Mouse (Mus musculus) heart, embryonic 13.5 days (tissue): Measurements from ENCODE around the gene H2afy. TPM values are rescaled to one million over a fixed set of nuclear protein-coding genes. Genes with fewer than 3 reads are reported as not detected.

Experiments used
- ATAC-seq: fragments of 200-750 bp; cut with Nextera tagmentation; 2 replicates; pipeline ENCODE4 v1.8.0; 2017; ENCODE audit warnings: moderate TSS enrichment; ENCODE audit not compliant: insufficient number of reproducible peaks, low FRiP score, low TSS enrichment; ENCODE audit errors: extremely low read depth
- H3K27ac ChIP-seq: fragments of 300-500 bp; sonication (generic); replicated peaks from 2 replicates; pipeline ENCODE4 v1.5.1; 2015; ENCODE audit warnings: moderate library complexity, mild to moderate bottlenecking, inconsistent platforms
- H3K27me3 ChIP-seq: fragments of 300-500 bp; sonication (generic); replicated peaks from 2 replicates; pipeline ENCODE4 v1.6.1; 2015; ENCODE audit warnings: mild to moderate bottlenecking, inconsistent platforms
- H3K36me3 ChIP-seq: fragments of 300-500 bp; sonication (generic); 2 replicates; pipeline ENCODE4 v1.6.1; 2015; ENCODE audit warnings: mild to moderate bottlenecking, inconsistent platforms
- H3K4me1 ChIP-seq: fragments of 300-500 bp; sonication (generic); 2 replicates; pipeline ENCODE4 v1.6.1; 2015; ENCODE audit warnings: inconsistent platforms
- H3K4me2 ChIP-seq: fragments of 300-500 bp; sonication (generic); 2 replicates; pipeline ENCODE4 v1.6.1; 2015; ENCODE audit warnings: inconsistent platforms, mild to moderate bottlenecking, moderate library complexity
- H3K4me3 ChIP-seq: fragments of 300-500 bp; sonication (generic); 2 replicates; pipeline ENCODE4 v1.5.1; 2015; ENCODE audit warnings: moderate library complexity, mild to moderate bottlenecking, inconsistent platforms
- H3K9ac ChIP-seq: fragments of 300-500 bp; sonication (generic); 2 replicates; pipeline ENCODE4 v1.6.1; 2015; ENCODE audit warnings: inconsistent platforms, mild to moderate bottlenecking, moderate library complexity
- H3K9me3 ChIP-seq: fragments of 300-500 bp; sonication (generic); 2 replicates; pipeline ENCODE4 v1.6.1; 2016; ENCODE audit warnings: inconsistent platforms
- WGBS: fragments of 180-500 bp; shearing (Covaris S2); methylation state at CpG from one replicate; pipeline ENCODE4 v1.1.7; 2015; ENCODE audit warnings: mixed read lengths; 5-methylcytosine and 5-hydroxymethylcytosine counted together
- polyA plus RNA-seq: library from polyadenylated mRNA; unstranded; fragments of >200 nt; fragmentation: Nextera tagmentation; extraction: Ambion mirVana; gene quantifications from 2 replicates; pipeline ENCODE4 v1.2.1, GENCODE M21; 2015

Gene H2afy
- polyA plus RNA-seq, 1 experiment from 2014 or later = 124 TPM

GRCm38 (mm10) chr13:56144021-56144420 lies 7.9 kb upstream of the H2afy start:
- Histone ChIP-seq H3K27ac (no peak overlapping the region), H3K4me2 (no peak overlapping the region), H3K4me3 (no peak overlapping the region), H3K9ac (no peak overlapping the region), H3K4me1 (peaks cover 6% of the 10 kb centered on the region; the same call in 1 of the 2 replicates), H3K9me3 (no peaks in the 10 kb centered on the region), H3K36me3 (no peaks in the 10 kb centered on the region), H3K27me3 (no peaks in the 10 kb centered on the region)
- no peak for ATAC-seq
- WGBS = 42% methylated on average over 2 of the region's 2 CpGs

GRCm38 (mm10) chr13:56143151-56143513 lies 7.0 kb upstream of the H2afy start:
- no peak overlapping the region for H3K4me2 ChIP-seq
- H3K9ac ChIP-seq = no peak overlapping the region
- WGBS = 31% methylated on average over 7 of the region's 7 CpGs
- no peak overlapping the region for H3K27ac ChIP-seq
- no peaks in the 10 kb centered on the region for H3K36me3 ChIP-seq
- H3K9me3 ChIP-seq = no peaks in the 10 kb centered on the region
- H3K4me3 ChIP-seq = no peak overlapping the region
- no peak for ATAC-seq
- H3K27me3 ChIP-seq = no peaks in the 10 kb centered on the region; the same call in 1 of the 2 replicates
- peaks cover 6% of the 10 kb centered on the region; the same call in 1 of the 2 replicates for H3K4me1 ChIP-seq

GRCm38 (mm10) chr13:56142382-56143150 lies 6.4 kb upstream of the H2afy start:
- no peak for ATAC-seq
- H3K9me3 ChIP-seq = no peaks in the 10 kb centered on the region
- 32% methylated on average over 11 of the region's 11 CpGs for WGBS
- no peak overlapping the region for H3K4me2 ChIP-seq
- no peak overlapping the region for H3K9ac ChIP-seq
- H3K36me3 ChIP-seq = no peaks in the 10 kb centered on the region
- peaks cover 6% of the 10 kb centered on the region; the same call in 1 of the 2 replicates for H3K4me1 ChIP-seq
- no peak overlapping the region for H3K4me3 ChIP-seq
- no peaks in the 10 kb centered on the region; the same call in 1 of the 2 replicates for H3K27me3 ChIP-seq
- no peak overlapping the region for H3K27ac ChIP-seq

GRCm38 (mm10) chr13:56139167-56139751 lies 3.1 kb upstream of the H2afy start:
- 48% methylated on average over 6 of the region's 6 CpGs for WGBS
- Histone ChIP-seq H3K9ac (no peak overlapping the region), H3K4me1 (peaks cover 15% of the 10 kb centered on the region), H3K4me3 (no peak overlapping the region), H3K27me3 (no peaks in the 10 kb centered on the region; the same call in 1 of the 2 replicates), H3K9me3 (no peaks in the 10 kb centered on the region), H3K27ac (no peak overlapping the region), H3K4me2 (no peak overlapping the region), H3K36me3 (no peaks in the 10 kb centered on the region)
- ATAC-seq = no peak

GRCm38 (mm10) chr13:56135231-56136052 lies 719 bp downstream of the H2afy start:
- peak; percentile 71 for ATAC-seq
- Histone ChIP-seq H3K4me3 (peak overlapping the region; percentile 99), H3K27me3 (no peaks in the 10 kb centered on the region; the same call in 1 of the 2 replicates), H3K9ac (peak overlapping the region; percentile 99), H3K36me3 (0 out of 2 replicates have a peak, but pooled peaks cover 2% of the 10 kb centered on the region), H3K27ac (peak overlapping the region; percentile 87), H3K9me3 (no peaks in the 10 kb centered on the region), H3K4me2 (peak overlapping the region; percentile 92), H3K4me1 (peaks cover 45% of the 10 kb centered on the region)
- WGBS = 1% methylated on average over 78 of the region's 89 CpGs

- H3K36me3 ChIP-seq = peaks cover 10% of the 10 kb centered on the region; the same call in 1 of the 2 replicates
- H3K9ac ChIP-seq = peak overlapping the region; percentile 99
- H3K4me1 ChIP-seq = peaks cover 48% of the 10 kb centered on the region
- WGBS = under 1% methylated on average over 50 of the region's 50 CpGs
- H3K27me3 ChIP-seq = no peaks in the 10 kb centered on the region; the same call in 1 of the 2 replicates
- peak overlapping the region; percentile 87 for H3K27ac ChIP-seq
- no peak for ATAC-seq
- peak overlapping the region; percentile 92 for H3K4me2 ChIP-seq
- H3K9me3 ChIP-seq = no peaks in the 10 kb centered on the region
- H3K4me3 ChIP-seq = peak overlapping the region; percentile 99
These were observed 1.5 kb downstream of the H2afy start for GRCm38 (mm10) chr13:56134631-56135181.

GRCm38 (mm10) chr13:56134031-56134430 lies 2.1 kb downstream of the H2afy start:
- H3K4me1 ChIP-seq = peaks cover 48% of the 10 kb centered on the region
- peaks cover 13% of the 10 kb centered on the region; the same call in 1 of the 2 replicates for H3K36me3 ChIP-seq
- ATAC-seq = no peak
- H3K9me3 ChIP-seq = no peaks in the 10 kb centered on the region
- 59% methylated on average over 5 of the region's 5 CpGs for WGBS
- H3K4me3 ChIP-seq = peak overlapping the region; percentile 99
- H3K9ac ChIP-seq = peak overlapping the region; percentile 99
- H3K27me3 ChIP-seq = no peaks in the 10 kb centered on the region; the same call in 1 of the 2 replicates
- H3K27ac ChIP-seq = no peak overlapping the region
- peak overlapping the region; percentile 92 for H3K4me2 ChIP-seq

- WGBS = 69% methylated on average over 7 of the region's 7 CpGs
- Histone ChIP-seq H3K9ac (peak overlapping the region; percentile 99), H3K4me3 (0 out of 2 replicates have a peak overlapping the region, but pooled peaks have one; percentile 99), H3K36me3 (peaks cover 19% of the 10 kb centered on the region), H3K27ac (no peak overlapping the region), H3K4me2 (peak overlapping the region; percentile 92), H3K4me1 (peaks cover 48% of the 10 kb centered on the region), H3K27me3 (no peaks in the 10 kb centered on the region), H3K9me3 (no peaks in the 10 kb centered on the region)
- no peak for ATAC-seq
These were observed 3.2 kb downstream of the H2afy start for GRCm38 (mm10) chr13:56132941-56133340.

GRCm38 (mm10) chr13:56132326-56132936 lies 3.7 kb downstream of the H2afy start:
- WGBS = 65% methylated on average over 11 of the region's 11 CpGs
- H3K9ac ChIP-seq = peak overlapping the region; percentile 99
- H3K27ac ChIP-seq = no peak overlapping the region
- H3K4me1 ChIP-seq = peaks cover 48% of the 10 kb centered on the region
- no peaks in the 10 kb centered on the region for H3K27me3 ChIP-seq
- H3K4me2 ChIP-seq = peak overlapping the region; percentile 92
- H3K4me3 ChIP-seq = 0 out of 2 replicates have a peak overlapping the region, but pooled peaks have one; percentile 99
- H3K36me3 ChIP-seq = peaks cover 24% of the 10 kb centered on the region
- no peaks in the 10 kb centered on the region for H3K9me3 ChIP-seq
- ATAC-seq = no peak

GRCm38 (mm10) chr13:56130544-56130943 lies 5.6 kb downstream of the H2afy start:
- Histone ChIP-seq H3K36me3 (peaks cover 43% of the 10 kb centered on the region), H3K9ac (no peak overlapping the region), H3K9me3 (no peaks in the 10 kb centered on the region), H3K4me1 (peaks cover 41% of the 10 kb centered on the region), H3K27ac (no peak overlapping the region), H3K4me2 (no peak overlapping the region), H3K4me3 (no peak overlapping the region), H3K27me3 (no peaks in the 10 kb centered on the region)
- no peak for ATAC-seq
- WGBS = 64% methylated on average over 8 of the region's 8 CpGs
